Mouse (Mus musculus) right cerebral cortex, postnatal 4 days (tissue): ENCODE measurements around the gene Gm44502.

Source experiments
- DNase-seq: peaks from one replicate; pipeline ENCODE4 v3.0.0-alpha.2; 2022

Gene Gm44502

GRCm38 (mm10) chr15:89396883-89397282, 32.6 kb downstream of the Gm44502 start:
- no peak for DNase-seq

- DNase-seq, result no peak
Measured at GRCm38 (mm10) chr15:89390081-89390480, 39.4 kb downstream of the Gm44502 start.

GRCm38 (mm10) chr15:89387127-89387526, 42.4 kb downstream of the Gm44502 start:
- DNase-seq, result no peak

GRCm38 (mm10) chr15:89384617-89385016, 44.9 kb downstream of the Gm44502 start, which contains the start of gene Klhdc7b:
TSS of gene Klhdc7b (plus strand) at chr15:89384917.
- DNase-seq, result no peak

GRCm38 (mm10) chr15:89379429-89379828, 50.1 kb downstream of the Gm44502 start:
- no peak for DNase-seq

GRCm38 (mm10) chr15:89378831-89379401, 50.6 kb downstream of the Gm44502 start, which contains the start of gene Odf3b:
TSS of gene Odf3b (minus strand) at chr15:89379282.
- DNase-seq, result no peak

- no peak for DNase-seq
Measured at GRCm38 (mm10) chr15:89377938-89378828, 51.3 kb downstream of the Gm44502 start.

GRCm38 (mm10) chr15:89377362-89377761, 52.1 kb downstream of the Gm44502 start:
- DNase-seq, result no peak

- DNase-seq, result no peak
Measured at GRCm38 (mm10) chr15:89376957-89377356, 52.5 kb downstream of the Gm44502 start, which contains the start of gene Tymp. TSS of gene Tymp (minus strand) at chr15:89377039.

GRCm38 (mm10) chr15:89376040-89376439, 53.5 kb downstream of the Gm44502 start:
- no peak for DNase-seq

GRCm38 (mm10) chr15:89374801-89375534, 54.5 kb downstream of the Gm44502 start:
- no peak for DNase-seq

- no peak for DNase-seq
Measured at GRCm38 (mm10) chr15:89374340-89374739, 55.2 kb downstream of the Gm44502 start.

GRCm38 (mm10) chr15:89373762-89374248, 55.7 kb downstream of the Gm44502 start, which contains the start of gene Sco2:
TSS of gene Sco2 (minus strand) at chr15:89373846.
- peak; percentile 99 for DNase-seq

GRCm38 (mm10) chr15:89373027-89373761, 56.3 kb downstream of the Gm44502 start:
- peak; percentile 90 for DNase-seq

- DNase-seq, result no peak
Measured at GRCm38 (mm10) chr15:89372536-89372935, 57.0 kb downstream of the Gm44502 start.

- no peak for DNase-seq
Measured at GRCm38 (mm10) chr15:89372068-89372467, 57.4 kb downstream of the Gm44502 start.
